Mouse (Mus musculus) testis, adult 2 months (tissue): ENCODE data around the gene Parva. TPM values are rescaled to one million over a fixed set of nuclear protein-coding genes. Genes with fewer than 3 reads are reported as not detected.
A peak's percentile ranks its signal among the peaks of the same experiment; 100 is the strongest.

Source experiments
- H3K27ac ChIP-seq: fragments of 200-500 bp; 2 replicates; pipeline ENCODE4 v1.5.1; 2012; ENCODE audit warnings: low read depth, low read length; ENCODE audit not compliant: control insufficient read depth, insufficient read depth
- H3K27me3 ChIP-seq: fragments of 200-500 bp; 2 replicates; pipeline ENCODE4 v1.6.1; 2012; ENCODE audit warnings: mild to moderate bottlenecking, low read length, moderate library complexity; ENCODE audit not compliant: control insufficient read depth, insufficient read depth
- H3K36me3 ChIP-seq: fragments of 200-500 bp; 2 replicates; pipeline ENCODE4 v1.6.1; 2012; ENCODE audit warnings: mild to moderate bottlenecking, low read length; ENCODE audit not compliant: control insufficient read depth, insufficient read depth
- H3K4me1 ChIP-seq: fragments of 200-500 bp; 2 replicates; pipeline ENCODE4 v1.6.1; 2012; ENCODE audit warnings: low read length; ENCODE audit not compliant: control insufficient read depth, insufficient read depth
- H3K4me3 ChIP-seq: fragments of 200-500 bp; 2 replicates; pipeline ENCODE4 v1.5.1; 2012; ENCODE audit warnings: low read depth, mild to moderate bottlenecking, low read length, moderate library complexity, mixed read lengths; ENCODE audit not compliant: control insufficient read depth
- CTCF ChIP-seq: fragments of 200-500 bp; IDR thresholded peaks from 2 replicates; pipeline ENCODE4 v1.5.1; 2012; ENCODE audit warnings: low read depth, mild to moderate bottlenecking, inconsistent platforms, low read length, moderate library complexity; ENCODE audit not compliant: control insufficient read depth, insufficient read depth, insufficient replicate concordance
- POLR2A ChIP-seq: fragments of 200-500 bp; IDR thresholded peaks from 2 replicates; pipeline ENCODE4 v1.6.1; 2012; ENCODE audit warnings: low read depth, mild to moderate bottlenecking, inconsistent platforms, low read length, moderate library complexity; ENCODE audit not compliant: control insufficient read depth
- polyA plus RNA-seq: library from polyadenylated mRNA; depleted of rRNA; stranded (reverse); fragments of >200 nt; gene quantifications from 2 replicates; pipeline ENCODE4 v1.2.3, GENCODE M21; 2012

Gene Parva
- polyA plus RNA-seq, 1 experiment: 5.4 TPM

DNA sequence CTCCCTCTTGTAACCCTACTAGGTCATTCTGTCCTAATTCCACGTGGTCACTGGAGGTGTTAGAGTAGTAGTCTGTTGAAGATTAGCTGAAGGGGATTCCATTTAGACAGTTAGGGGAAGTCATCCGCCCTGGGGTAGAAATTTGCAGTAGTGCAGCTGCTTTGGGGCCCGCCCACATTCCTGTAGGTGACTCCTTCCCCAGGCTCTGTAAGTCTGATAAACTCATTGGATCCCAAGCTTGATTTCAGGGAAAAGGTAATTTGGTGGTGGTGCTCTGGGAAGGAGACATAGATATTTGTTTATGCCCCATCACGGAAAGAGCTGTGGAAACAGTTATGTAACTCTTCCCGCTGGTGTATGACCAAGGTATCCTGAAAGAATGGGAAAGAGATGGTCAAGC, 494 bp upstream of the Parva start:
- Histone ChIP-seq H3K4me3 (no peak overlapping the region), H3K27ac (no peak overlapping the region), H3K36me3 (no peaks in the 10 kb centered on the region), H3K4me1 (0 out of 2 replicates have a peak, but pooled peaks cover 2% of the 10 kb centered on the region), H3K27me3 (no peaks in the 10 kb centered on the region)
- TF ChIP-seq POLR2A: no peak

DNA sequence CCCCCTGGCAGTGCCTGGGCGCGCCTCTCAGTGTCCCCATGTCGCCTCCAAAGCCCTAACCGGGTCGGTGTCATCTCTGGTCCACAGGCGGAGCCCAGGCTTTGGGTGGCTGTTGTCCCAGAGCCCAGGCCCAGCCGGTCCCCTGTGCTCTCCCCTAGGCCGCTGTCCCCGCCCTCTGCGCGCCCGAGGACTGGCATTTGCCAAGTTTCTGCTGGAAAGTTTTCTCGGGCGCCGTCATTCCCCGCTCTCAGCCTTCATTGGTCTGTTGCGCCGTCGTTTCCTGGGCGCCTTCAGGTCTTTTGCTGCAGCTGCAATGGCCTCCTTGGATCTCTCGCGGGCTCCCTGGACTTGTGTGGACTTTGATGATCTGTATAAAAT, 842 bp downstream of the Parva start:
- Histone ChIP-seq H3K4me3 (peak overlapping the region; percentile 74), H3K36me3 (no peaks in the 10 kb centered on the region), H3K4me1 (0 out of 2 replicates have a peak, but pooled peaks cover 2% of the 10 kb centered on the region), H3K27me3 (no peaks in the 10 kb centered on the region), H3K27ac (peak overlapping the region; percentile 54)
- TF ChIP-seq CTCF: no peak
- no peak for TF ChIP-seq POLR2A

DNA sequence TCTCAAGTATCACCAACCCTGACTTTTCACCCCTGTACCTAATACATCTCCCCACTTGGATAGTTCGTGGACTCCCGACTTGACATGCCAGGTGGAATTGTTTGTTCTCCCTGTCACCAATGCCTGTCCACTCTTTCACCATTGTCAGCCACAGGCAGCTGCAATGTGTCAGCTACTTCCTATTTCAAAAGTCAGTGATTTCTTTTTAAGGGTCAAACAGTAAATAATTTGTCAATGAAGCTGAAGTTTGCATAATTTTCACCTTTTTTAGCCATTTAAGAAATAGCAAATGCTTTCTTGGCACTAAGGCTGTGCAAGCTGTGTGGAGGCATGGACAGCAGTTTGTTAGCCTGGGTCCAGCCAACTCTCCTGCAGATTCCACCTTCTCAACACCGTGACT, 12.5 kb downstream of the Parva start:
- Histone ChIP-seq H3K4me3 (no peak overlapping the region), H3K4me1 (no peaks in the 10 kb centered on the region; the same call in 1 of the 2 replicates), H3K27ac (no peak overlapping the region), H3K36me3 (no peaks in the 10 kb centered on the region), H3K27me3 (no peaks in the 10 kb centered on the region)
- TF ChIP-seq POLR2A: no peak
- TF ChIP-seq CTCF: no peak

DNA sequence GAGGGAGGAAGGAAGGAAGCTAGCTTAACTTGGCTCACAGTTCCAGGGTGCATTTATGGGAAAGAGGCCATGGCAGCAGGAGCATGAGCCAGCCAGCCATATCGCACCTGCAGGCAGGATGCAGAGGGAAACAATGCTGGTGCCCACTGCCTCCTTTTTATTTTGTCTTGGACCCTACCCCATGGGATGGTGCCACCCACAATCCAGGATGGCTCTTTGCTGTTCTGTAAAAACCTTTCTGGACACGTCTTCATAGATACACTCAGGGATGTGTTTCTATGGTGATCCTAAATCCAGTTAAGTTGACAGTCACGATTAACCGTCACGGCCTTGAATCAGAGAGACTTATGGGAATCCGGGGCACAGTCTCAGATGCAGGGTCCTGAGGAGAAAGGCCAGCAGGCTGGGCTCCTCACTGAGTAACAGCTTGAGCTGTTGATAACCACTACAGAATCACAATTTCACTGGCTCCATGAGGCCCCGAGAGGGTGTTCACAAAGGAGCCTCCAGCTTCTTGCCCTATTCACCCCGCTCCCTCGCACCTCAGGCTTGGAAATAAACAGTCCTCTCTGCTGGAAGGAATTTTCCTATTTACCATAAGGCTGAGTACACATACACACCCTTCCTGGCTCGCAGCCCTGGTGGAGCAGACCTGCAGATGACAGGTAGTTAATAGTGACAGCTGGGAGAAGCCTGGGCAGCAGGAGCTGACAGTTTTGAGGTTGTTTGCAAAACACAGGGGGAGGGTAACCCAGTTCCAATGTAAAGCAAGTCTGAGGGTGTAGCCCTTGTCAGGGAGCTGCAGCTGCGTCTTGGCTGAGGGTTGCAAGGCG, 17.1 kb downstream of the Parva start:
- H3K36me3 ChIP-seq: no peaks in the 10 kb centered on the region
- no peak overlapping the region for H3K4me3 ChIP-seq
- no peaks in the 10 kb centered on the region; the same call in 1 of the 2 replicates for H3K4me1 ChIP-seq
- no peaks in the 10 kb centered on the region for H3K27me3 ChIP-seq
- no peak overlapping the region for H3K27ac ChIP-seq
- TF ChIP-seq POLR2A: no peak
- no peak for TF ChIP-seq CTCF

DNA sequence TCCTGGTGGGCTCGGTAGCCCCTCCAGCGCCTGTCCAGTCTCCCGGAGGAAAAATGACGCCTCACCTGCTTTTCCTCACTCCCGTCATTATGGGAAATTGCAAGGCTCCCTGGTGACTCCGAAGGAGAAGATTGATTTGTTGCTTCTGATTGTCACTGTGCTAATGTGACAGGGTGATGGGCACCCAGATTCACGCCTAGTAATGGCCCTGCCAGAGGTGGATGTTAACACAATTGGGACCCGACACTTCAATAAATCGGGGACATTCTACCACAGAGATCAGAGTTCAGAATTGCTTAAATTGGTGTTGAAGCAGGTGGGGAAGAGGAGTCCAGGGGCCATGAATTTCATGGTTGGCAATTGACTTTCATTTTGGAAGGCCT, 17.7 kb downstream of the Parva start:
- no peak overlapping the region for H3K4me3 ChIP-seq
- no peak for TF ChIP-seq POLR2A
- TF ChIP-seq CTCF: no peak
- no peak overlapping the region for H3K27ac ChIP-seq
- H3K27me3 ChIP-seq: no peaks in the 10 kb centered on the region
- H3K4me1 ChIP-seq: no peaks in the 10 kb centered on the region; the same call in 1 of the 2 replicates
- H3K36me3 ChIP-seq: no peaks in the 10 kb centered on the region

DNA sequence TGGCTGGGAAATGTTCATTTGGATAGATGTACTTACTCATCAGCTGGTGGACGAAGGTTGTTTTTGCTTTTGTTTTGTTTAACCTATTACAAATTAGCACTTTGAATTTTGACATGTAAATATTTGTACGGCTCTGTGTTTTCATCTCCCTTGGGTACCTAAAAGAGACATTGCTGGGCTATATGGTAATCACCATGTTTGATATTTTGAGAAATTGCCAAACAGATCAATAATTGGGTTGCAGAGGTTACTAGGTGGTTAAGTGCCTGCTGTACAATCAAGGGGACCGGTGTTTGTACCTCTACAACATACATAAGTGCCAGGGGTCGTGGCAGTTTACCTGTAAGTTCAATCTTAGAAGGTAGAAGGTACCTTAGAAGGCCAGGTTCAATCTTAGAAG, 19.2 kb downstream of the Parva start:
- H3K27me3 ChIP-seq: no peaks in the 10 kb centered on the region
- no peaks in the 10 kb centered on the region for H3K36me3 ChIP-seq
- TF ChIP-seq POLR2A: no peak
- TF ChIP-seq CTCF: no peak
- H3K4me1 ChIP-seq: no peaks in the 10 kb centered on the region; the same call in 1 of the 2 replicates
- no peak overlapping the region for H3K27ac ChIP-seq
- H3K4me3 ChIP-seq: no peak overlapping the region

DNA sequence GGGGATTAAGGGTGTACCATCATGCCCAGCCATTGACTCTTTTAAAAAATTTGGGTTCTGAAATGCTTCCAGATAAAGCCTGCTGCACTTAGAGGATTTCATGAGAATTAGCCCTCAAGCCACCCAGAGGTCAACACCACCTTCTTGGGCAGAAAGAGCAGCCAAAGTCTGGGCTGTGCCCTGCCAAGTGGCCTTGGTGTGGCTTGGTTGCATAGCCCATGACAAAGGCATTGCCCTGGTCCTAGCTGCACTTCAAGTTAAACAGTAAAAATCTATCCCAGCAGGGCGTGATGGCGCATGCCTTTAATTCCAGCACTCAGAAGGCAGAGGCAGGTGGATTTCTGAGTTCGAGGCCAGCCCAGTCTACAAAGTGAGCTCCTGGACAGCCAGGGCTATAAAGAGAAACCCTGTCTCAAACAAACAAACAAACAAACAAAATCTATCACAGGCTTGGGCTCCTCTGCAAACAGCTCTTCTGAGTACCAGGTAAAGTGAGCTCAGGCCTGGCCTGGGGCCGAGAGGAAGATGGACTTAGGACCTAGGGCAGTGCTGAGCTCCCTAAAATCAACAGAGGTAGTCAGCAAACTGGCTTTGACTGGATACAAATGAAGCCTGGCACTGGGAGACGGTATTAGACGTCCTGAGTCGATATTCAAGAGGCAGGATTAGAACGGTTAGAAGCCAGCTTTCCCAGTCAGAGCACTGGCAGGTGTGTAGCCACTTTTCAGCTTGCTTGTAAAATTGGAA, 22.8 kb downstream of the Parva start:
- Histone ChIP-seq H3K4me3 (no peak overlapping the region), H3K27ac (no peak overlapping the region), H3K4me1 (no peaks in the 10 kb centered on the region; the same call in 1 of the 2 replicates), H3K27me3 (no peaks in the 10 kb centered on the region), H3K36me3 (no peaks in the 10 kb centered on the region)
- TF ChIP-seq CTCF (no peak), POLR2A (no peak)
